Mouse (Mus musculus): ENCODE results near the gene Pabpc1l. TPM values are rescaled to one million over a fixed set of nuclear protein-coding genes. Genes with fewer than 3 reads are reported as not detected.
"Not testable (repeated sequence)": the region's sequence is repeated elsewhere in the genome, so short reads cannot be mapped to it uniquely, and the experiment has no call there.

Pabpc1l gene
- polyA plus RNA-seq, 1 experiment from 2014 or later = 1.5 TPM

DNA sequence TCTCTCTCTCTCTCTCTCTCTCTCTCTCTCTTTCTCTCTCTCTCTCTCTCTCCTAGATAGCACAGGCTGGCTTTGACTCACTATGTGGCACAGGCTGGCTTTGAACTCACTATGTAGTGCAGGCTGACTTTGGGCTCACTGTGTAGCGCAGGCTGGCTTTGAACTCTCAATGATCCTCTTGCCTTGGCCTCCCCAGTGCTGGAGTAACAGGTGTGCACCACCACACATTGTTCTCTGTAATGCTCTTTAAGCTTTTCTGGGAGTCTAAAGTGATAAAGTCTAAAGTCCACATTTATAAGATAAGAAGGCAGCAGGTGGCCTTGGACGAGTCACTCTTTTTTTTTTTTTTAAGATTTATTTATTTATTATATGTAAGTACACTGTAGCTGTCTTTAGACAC, 16.3 kb downstream of the Pabpc1l start:
- Histone ChIP-seq H3K36me3 (replicated peaks) (no peaks in the 10 kb centered on the region), H3K4me3 (no peak overlapping the region), H3K4me1 (peaks cover 4% of the 10 kb centered on the region; the same call in 1 of the 2 replicates), H3K27me3 (ENCODE audit: poor library complexity, severe bottlenecking) (no peaks in the 10 kb centered on the region), H3K27ac (no peak overlapping the region), H3K9me3 (no peaks in the 10 kb centered on the region)
- DNase-seq (ENCODE audit: extremely low spot score, low spot score) = no peak
- 84% methylated on average over 2 of the region's 2 CpGs for WGBS

DNA sequence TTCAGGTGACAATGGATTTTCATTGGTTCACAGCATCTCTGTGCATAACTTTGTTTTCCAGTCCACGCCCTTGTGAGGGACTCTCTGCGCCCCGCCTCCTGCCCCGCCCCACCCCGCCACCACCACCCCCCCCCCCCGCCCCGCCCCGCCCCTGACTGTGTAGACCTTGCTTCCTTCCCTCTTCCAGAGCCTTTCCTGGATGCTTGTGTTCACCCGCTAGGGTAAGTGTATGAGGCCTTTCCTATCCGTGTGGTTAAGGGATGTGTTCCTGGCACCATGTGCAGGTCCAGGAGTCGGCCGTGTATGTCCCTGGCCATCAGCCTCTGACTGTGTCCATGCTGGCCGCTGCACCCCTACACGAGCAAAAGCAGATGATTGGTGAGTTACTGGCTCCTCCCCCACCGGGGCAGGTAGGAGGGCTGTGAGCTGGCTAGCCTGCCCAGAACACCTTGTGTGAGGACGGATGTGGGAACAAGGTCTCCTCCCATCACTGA, 22.0 kb downstream of the Pabpc1l start:
- WGBS = 5% methylated on average over 16 of the region's 16 CpGs
- peaks cover 10% of the 10 kb centered on the region for H3K4me1 ChIP-seq
- peak; percentile 37 for DNase-seq (ENCODE audit: extremely low spot score, low spot score)
- H3K27ac ChIP-seq = peak overlapping the region; percentile 68; the same call in 1 of the 2 replicates
- H3K4me3 ChIP-seq = peak overlapping the region; percentile 45
- no peaks in the 10 kb centered on the region for H3K9me3 ChIP-seq
- no peaks in the 10 kb centered on the region for H3K27me3 ChIP-seq (ENCODE audit: poor library complexity, severe bottlenecking)
- H3K36me3 ChIP-seq (replicated peaks) = peaks cover 14% of the 10 kb centered on the region

DNA sequence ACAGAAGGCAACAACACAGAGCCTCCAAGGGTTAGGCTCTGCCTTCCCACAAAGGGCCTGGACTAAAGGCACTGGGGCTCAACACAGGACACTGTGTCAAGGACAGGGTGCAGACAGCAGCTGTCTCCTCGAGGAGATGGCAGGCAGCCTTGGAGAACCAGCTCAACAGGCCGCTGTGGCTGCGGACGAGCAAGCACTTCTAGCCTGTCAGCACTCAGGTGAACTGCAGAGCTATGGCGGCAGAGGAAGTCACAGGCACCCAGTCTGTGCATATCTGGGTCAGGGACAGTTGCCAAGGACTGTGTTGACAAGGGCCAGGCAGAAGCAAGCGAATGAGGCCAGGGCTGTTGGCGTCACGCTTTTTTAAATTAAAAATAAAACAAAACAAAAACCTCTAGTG, 28.5 kb downstream of the Pabpc1l start:
- H3K4me3 ChIP-seq = no peak overlapping the region
- WGBS = 93% methylated on average over 8 of the region's 8 CpGs
- DNase-seq (ENCODE audit: extremely low spot score, low spot score) = no peak
- H3K4me1 ChIP-seq = 0 out of 2 replicates have a peak, but pooled peaks cover under 1% of the 10 kb centered on the region
- H3K36me3 ChIP-seq (replicated peaks) = peaks cover 77% of the 10 kb centered on the region
- no peaks in the 10 kb centered on the region for H3K9me3 ChIP-seq
- H3K27ac ChIP-seq = no peak overlapping the region
- H3K27me3 ChIP-seq (ENCODE audit: poor library complexity, severe bottlenecking) = no peaks in the 10 kb centered on the region

DNA sequence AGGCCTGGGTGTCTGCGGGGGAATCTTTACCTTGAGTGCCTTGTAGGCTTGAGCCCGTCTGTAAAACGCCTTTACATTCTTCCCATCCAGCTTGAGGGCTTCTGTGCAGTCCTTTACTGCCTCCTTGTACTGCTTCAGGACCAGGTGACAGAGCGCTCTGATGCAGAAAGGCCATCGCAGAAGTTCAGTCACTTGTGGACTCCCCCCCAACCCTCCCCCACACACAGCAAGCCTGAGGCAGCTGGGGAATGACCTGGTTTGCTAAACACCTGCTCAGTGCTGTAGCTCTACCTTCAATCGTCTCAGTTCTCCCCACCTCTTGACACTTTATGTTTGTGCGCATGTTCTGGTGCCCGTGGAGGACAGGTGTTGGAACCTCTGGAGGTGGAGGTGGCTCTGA, 29.4 kb downstream of the Pabpc1l start:
- DNase-seq (ENCODE audit: extremely low spot score, low spot score) = no peak
- Histone ChIP-seq H3K36me3 (replicated peaks) (peaks cover 86% of the 10 kb centered on the region), H3K4me3 (no peak overlapping the region), H3K27me3 (ENCODE audit: poor library complexity, severe bottlenecking) (no peaks in the 10 kb centered on the region), H3K27ac (no peak overlapping the region), H3K4me1 (no peaks in the 10 kb centered on the region), H3K9me3 (no peaks in the 10 kb centered on the region)
- WGBS = 97% methylated on average over 8 of the region's 8 CpGs

DNA sequence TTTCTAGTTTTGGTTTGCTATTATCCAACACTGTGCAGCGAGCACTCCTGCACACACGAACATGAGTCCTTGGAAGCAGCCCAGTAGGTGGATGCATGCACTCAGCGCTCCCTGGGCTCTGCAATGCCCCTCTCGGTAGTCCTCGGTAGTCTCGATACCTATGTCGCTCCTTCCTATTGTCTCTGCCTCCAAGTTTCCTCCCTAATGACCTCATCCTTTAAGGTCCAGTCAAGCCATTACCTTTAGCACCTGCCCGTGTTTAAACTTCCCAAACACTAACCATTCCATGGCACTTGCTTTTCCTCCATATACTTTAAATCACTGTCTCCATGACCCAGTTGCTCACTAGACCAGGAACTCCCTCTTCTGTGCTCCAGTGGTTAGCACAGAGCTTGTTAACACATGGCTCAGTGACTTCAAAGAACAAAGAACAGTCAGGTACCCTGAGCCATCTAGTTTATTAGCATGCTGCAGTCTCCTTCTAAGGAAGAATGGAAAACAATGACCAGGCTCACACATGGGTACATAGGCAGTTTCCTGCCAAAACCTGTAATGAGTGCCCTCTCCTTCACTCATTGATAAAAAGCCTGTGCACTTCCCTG, 34.5 kb downstream of the Pabpc1l start:
- Histone ChIP-seq H3K27me3 (ENCODE audit: poor library complexity, severe bottlenecking) (no peaks in the 10 kb centered on the region), H3K36me3 (replicated peaks) (peaks cover 98% of the 10 kb centered on the region), H3K4me3 (no peak overlapping the region), H3K9me3 (no peaks in the 10 kb centered on the region), H3K27ac (no peak overlapping the region), H3K4me1 (no peaks in the 10 kb centered on the region)
- WGBS = 91% methylated on average over 8 of the region's 8 CpGs
- DNase-seq (ENCODE audit: extremely low spot score, low spot score) = no peak

DNA sequence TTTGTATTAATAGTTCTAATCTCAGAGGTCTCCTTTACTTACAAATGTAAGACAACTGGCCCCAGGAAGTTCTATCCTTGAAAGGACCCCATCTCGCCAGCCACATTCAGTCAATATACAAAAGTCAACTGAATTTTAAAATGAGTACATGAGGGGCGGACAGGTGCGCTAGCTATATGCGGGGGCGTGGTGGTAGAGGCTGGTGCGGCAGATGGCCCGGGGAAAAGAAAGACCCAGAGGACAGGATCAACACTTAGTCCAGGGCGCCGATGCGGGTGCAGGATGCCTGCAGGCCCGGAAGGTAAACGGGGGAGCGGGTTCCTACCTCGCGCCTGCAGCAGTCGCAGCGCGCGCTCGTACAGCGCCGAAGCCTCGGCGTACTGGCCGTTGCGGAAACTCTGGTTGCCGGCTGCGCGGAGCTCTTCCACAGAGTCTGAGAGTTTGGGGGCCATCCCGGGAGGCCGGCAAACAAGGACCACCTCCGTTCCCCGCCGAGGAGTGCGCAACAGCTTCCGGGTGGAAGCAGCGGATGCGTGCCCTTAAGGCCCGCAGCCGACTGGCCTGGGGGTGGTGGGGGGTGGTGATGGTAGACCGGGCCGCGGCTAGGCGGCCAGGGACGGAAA, 45.0 kb downstream of the Pabpc1l start, which contains the start of gene Stk4:
Gene Stk4 (plus strand): TSS at position 181 of the 623 bp plus-strand sequence.
- DNase-seq (ENCODE audit: extremely low spot score, low spot score) = peak; percentile 57
- H3K27ac ChIP-seq = peak within 1 kb of the TSS; percentile 93
- peaks cover 27% of the 10 kb centered on the region for H3K36me3 ChIP-seq (replicated peaks)
- under 1% methylated on average over 45 of the region's 45 CpGs for WGBS
- H3K9me3 ChIP-seq = no peaks in the 10 kb centered on the region
- H3K4me3 ChIP-seq = peak within 1 kb of the TSS; percentile 98
- no peaks in the 10 kb centered on the region for H3K27me3 ChIP-seq (ENCODE audit: poor library complexity, severe bottlenecking)
- peaks cover 47% of the 10 kb centered on the region for H3K4me1 ChIP-seq

DNA sequence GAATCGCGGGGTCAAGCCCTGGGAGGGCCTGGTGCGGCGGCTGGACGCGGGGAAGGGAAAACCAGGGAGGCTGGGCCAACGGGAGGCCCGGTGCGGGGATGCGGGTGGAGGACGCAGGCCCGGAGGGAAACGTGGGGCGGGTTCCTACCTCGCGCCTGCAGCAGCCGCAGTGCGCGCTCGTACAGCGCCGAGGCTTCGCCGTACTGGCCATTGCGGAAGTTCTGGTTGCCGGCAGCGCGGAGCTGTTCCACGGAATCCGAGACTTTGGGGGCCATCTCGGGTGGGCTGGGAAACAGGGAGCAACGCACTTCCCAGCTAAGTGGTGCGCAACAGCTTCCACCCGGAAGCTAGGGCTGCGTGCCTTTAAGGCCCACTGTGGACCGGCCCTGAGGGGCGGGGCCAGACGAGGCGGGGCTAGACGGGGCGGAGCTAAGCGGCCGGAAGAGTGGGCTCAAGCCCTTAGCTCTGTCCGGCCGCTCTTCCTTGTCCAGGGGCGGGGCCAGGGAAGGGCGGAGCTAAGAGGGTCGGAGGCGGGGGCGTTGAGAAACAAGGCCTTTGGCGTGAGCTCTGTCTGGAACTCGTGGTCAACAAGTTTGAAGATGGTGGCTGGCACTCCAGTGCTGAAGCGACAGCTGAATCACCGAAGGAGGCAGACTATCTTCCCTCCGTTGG, 45.7 kb downstream of the Pabpc1l start, which contains the start of gene Tomm34:
Gene Tomm34 (minus strand): TSS at position 405 of the 672 bp plus-strand sequence.
- Histone ChIP-seq H3K9me3 (no peaks in the 10 kb centered on the region), H3K27me3 (ENCODE audit: poor library complexity, severe bottlenecking) (no peaks in the 10 kb centered on the region), H3K4me1 (peaks cover 53% of the 10 kb centered on the region), H3K36me3 (replicated peaks) (peaks cover 21% of the 10 kb centered on the region), H3K27ac (peak within 1 kb of the TSS; percentile 93), H3K4me3 (peak within 1 kb of the TSS; percentile 98)
- 1% methylated on average over 54 of the region's 55 CpGs for WGBS
- DNase-seq (ENCODE audit: extremely low spot score, low spot score) = peak; percentile 95

DNA sequence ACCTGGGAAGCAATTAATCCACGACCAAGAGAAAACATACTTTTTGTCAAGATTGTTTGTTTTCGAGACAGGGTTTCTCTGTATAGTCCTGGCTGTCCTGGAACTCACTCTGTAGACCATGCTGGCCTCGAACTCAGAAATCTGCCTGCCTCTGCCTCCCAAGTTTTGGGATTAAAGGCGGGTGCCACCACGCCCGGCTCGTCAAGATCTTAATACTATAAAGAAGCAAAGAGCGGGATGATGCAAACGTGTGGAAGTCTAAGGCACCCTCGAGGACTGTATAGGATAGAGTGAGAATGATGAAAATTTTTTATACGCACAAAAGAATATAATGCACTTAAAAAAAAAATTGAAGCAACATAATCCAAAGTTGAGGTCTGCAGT, 46.2 kb downstream of the Pabpc1l start:
- peak overlapping the region; percentile 93 for H3K27ac ChIP-seq
- H3K9me3 ChIP-seq; H3K27me3 ChIP-seq (ENCODE audit: poor library complexity, severe bottlenecking); DNase-seq (ENCODE audit: extremely low spot score, low spot score): not testable (repeated sequence)
- H3K4me3 ChIP-seq = peak overlapping the region; percentile 98
- 79% methylated on average over 11 of the region's 11 CpGs for WGBS
- H3K4me1 ChIP-seq = peaks cover 53% of the 10 kb centered on the region
- H3K36me3 ChIP-seq (replicated peaks) = peaks cover 16% of the 10 kb centered on the region

DNA sequence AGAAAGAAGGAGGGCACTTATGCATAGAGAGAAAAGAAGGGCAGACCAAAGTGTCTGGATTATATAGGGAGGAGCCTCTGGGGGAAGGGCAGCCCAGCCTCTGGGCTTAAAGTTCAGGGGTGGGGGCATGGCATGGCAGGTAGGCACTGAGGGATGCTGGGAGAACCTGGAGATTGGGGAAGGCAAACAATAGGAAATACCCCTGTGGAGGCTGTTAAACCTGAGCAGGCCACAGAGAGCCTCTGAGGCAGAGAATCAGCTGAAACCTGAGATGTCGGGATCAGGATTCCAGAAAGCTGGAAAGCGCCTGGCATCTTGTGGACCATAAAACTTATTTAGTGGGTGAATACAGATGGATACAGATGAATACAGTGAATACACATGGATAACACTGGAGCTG, 46.9 kb downstream of the Pabpc1l start:
- H3K9me3 ChIP-seq = no peaks in the 10 kb centered on the region
- H3K36me3 ChIP-seq (replicated peaks) = peaks cover 10% of the 10 kb centered on the region
- H3K27ac ChIP-seq = no peak overlapping the region
- DNase-seq (ENCODE audit: extremely low spot score, low spot score) = no peak
- no peaks in the 10 kb centered on the region for H3K27me3 ChIP-seq (ENCODE audit: poor library complexity, severe bottlenecking)
- H3K4me1 ChIP-seq = peaks cover 53% of the 10 kb centered on the region
- 68% methylated on average over 2 of the region's 2 CpGs for WGBS
- H3K4me3 ChIP-seq = no peak overlapping the region

DNA sequence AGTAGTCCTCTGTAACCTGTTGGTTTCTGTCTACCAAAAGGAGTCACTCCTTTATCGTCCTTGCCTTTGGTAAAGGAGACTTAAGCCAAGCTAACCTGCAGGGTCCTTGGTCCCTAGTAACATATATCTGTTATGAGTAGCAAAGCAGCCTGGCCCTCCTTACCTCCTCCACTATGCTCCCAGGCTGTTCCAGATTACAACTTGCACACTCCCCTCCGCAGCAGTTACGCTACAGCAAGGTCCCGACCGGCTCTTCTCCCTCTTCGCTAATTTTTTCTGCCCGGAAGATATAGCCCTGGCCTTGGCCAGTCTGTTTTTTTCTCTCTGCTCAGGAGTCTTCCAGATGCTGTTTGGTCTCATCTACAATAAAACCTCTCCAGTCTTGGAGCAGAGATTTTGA, 47.9 kb downstream of the Pabpc1l start:
- Histone ChIP-seq H3K4me3 (no peak overlapping the region), H3K36me3 (replicated peaks) (peaks cover 7% of the 10 kb centered on the region), H3K27me3 (ENCODE audit: poor library complexity, severe bottlenecking) (no peaks in the 10 kb centered on the region), H3K9me3 (no peaks in the 10 kb centered on the region), H3K4me1 (peaks cover 51% of the 10 kb centered on the region), H3K27ac (no peak overlapping the region)
- no peak for DNase-seq (ENCODE audit: extremely low spot score, low spot score)
- 92% methylated on average over 7 of the region's 7 CpGs for WGBS

DNA sequence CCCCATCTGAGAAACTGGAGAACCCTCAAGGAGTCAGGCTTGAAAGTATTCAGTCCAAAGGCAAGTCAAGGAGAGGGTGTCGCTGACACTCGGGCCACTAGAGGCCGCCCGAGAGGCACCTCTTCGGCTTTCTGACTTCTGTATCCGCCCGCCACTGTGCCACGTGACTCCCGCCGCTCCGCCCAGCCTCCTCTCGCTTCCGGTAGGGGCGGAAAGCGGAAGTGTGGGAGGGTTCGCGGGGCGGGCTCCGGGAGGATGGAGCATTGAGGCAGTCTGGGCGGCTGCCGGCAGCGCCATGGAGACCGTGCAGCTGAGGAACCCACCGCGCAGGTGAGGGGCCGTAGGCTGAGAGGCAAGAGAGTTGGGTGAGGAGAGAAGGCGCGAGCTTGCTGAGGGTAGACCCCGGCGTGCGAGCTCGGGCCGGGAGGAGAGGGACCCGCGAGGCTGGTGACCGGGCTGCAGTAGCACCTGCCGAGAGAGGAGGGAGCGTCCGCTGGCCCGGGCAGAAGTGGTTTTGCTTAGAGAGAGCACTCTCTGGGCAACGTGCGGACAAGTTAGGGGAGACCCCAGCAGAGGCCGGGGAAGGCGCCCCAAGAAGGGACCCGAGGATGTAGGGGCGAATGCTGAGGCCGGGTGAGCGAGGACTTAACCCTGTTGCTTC, 48.8 kb downstream of the Pabpc1l start:
- Histone ChIP-seq H3K9me3 (no peaks in the 10 kb centered on the region), H3K27ac (peak overlapping the region; percentile 86), H3K36me3 (replicated peaks) (peaks cover 5% of the 10 kb centered on the region; the same call in 1 of the 2 replicates), H3K4me1 (peaks cover 42% of the 10 kb centered on the region), H3K4me3 (peak overlapping the region; percentile 95), H3K27me3 (ENCODE audit: poor library complexity, severe bottlenecking) (no peaks in the 10 kb centered on the region)
- under 1% methylated on average over 48 of the region's 48 CpGs for WGBS
- DNase-seq (ENCODE audit: extremely low spot score, low spot score) = peak; percentile 98

DNA sequence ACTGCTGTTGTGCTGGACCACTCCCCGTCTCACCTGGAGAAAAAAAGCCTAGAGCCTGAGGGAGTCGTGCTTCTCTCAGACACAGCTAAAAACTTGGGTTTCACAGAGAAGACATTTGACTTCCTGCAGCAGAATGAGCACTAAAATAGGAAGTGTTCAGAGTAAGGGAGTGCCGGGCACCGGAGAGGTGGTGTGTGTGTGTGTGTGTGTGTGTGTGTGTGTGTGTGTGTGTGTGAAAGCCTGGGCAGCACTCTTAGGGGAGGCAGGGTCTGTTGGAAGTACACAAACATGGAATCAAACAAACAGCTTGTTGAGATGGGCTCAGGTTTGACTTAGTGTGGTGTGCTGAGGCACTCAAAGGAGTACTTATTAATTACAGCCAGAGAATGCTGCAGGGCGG, 49.8 kb downstream of the Pabpc1l start:
- no peak overlapping the region for H3K27ac ChIP-seq
- 58% methylated on average over 5 of the region's 5 CpGs for WGBS
- no peaks in the 10 kb centered on the region for H3K9me3 ChIP-seq
- no peaks in the 10 kb centered on the region for H3K27me3 ChIP-seq (ENCODE audit: poor library complexity, severe bottlenecking)
- H3K4me1 ChIP-seq = peaks cover 32% of the 10 kb centered on the region
- no peak for DNase-seq (ENCODE audit: extremely low spot score, low spot score)
- peak overlapping the region; percentile 95 for H3K4me3 ChIP-seq
- peaks cover 13% of the 10 kb centered on the region for H3K36me3 ChIP-seq (replicated peaks)
